Mouse (Mus musculus) ES-Bruce4 (cell line): Measurements from ENCODE around the gene Depdc5.

ENCODE experiments used
- CTCF ChIP-seq: IDR thresholded peaks from one replicate; pipeline ENCODE4 v1.8.1; 2011; ENCODE audit warnings: low read depth, low read length
- POLR2A ChIP-seq: IDR thresholded peaks from one replicate; pipeline ENCODE4 v1.8.1; 2011; ENCODE audit warnings: low read length; ENCODE audit not compliant: insufficient read depth

DNA sequence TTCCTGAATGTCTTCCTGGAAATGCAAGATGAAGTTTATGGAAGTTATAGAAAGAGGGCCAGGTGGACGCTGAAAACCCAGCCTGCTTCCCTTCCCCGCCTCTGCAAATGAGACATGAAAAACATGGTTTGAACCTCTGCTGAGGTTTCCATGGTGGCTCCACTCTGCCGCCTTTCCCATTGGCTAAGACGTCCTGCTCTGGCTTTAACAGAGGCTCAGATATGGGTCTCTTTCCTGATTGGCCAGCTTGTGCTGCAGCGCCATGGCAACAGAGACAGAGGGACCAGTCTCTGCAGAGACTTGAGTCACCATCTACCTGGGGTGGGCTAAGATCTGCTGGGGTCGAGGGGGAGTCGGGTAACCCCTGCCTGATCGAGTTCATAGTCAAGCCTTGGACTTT lies 143.2 kb downstream of the Depdc5 start:
- TF ChIP-seq POLR2A (no peak), CTCF (no peak)
